Mouse (Mus musculus) forebrain, embryonic 13.5 days (tissue): ENCODE measurements around the gene Cntrl. TPM values are rescaled to one million over a fixed set of nuclear protein-coding genes. Genes with fewer than 3 reads are reported as not detected.

ENCODE experiments used
- polyA plus RNA-seq: library from polyadenylated mRNA; unstranded; fragments of >200 nt; fragmentation: Nextera tagmentation; extraction: Ambion mirVana; gene quantifications from 2 replicates; pipeline ENCODE4 v1.2.1, GENCODE M21; 2015

Cntrl gene
- polyA plus RNA-seq, 1 experiment from 2014 or later: 27.8 TPM

Other genes starting within 250 kb of the Cntrl start
- gene Cutal, start 235.1 kb upstream of the Cntrl start, polyA plus RNA-seq: 0.08 TPM in 1 of 2 replicates, not detected in the other
- 101 and 109 TPM in 2 replicates for gene Psmd5, start 234.5 kb upstream of the Cntrl start, polyA plus RNA-seq
- gene Phf19, start 195.5 kb upstream of the Cntrl start, polyA plus RNA-seq: 4.2 and 4.5 TPM in 2 replicates
- gene Traf1, start 147.7 kb upstream of the Cntrl start, polyA plus RNA-seq: 0.13 and 0.34 TPM in 2 replicates
- 0.35 and 0.36 TPM in 2 replicates for gene Hc, start 48.1 kb upstream of the Cntrl start, polyA plus RNA-seq
- gene AI182371, start 7.9 kb upstream of the Cntrl start, polyA plus RNA-seq: 0.18 and 0.34 TPM in 2 replicates
- gene Rab14, start 91.6 kb downstream of the Cntrl start, polyA plus RNA-seq: 421 and 432 TPM in 2 replicates
- 13.3 and 14.3 TPM in 2 replicates for gene Gsn, start 146.9 kb downstream of the Cntrl start, polyA plus RNA-seq
- 8.0 and 9.4 TPM in 2 replicates for gene Stom, start 227.5 kb downstream of the Cntrl start, polyA plus RNA-seq